Mouse (Mus musculus) liver, embryonic 14.5 days (tissue): ENCODE data around the gene Stag1.

Source experiments
- CTCF ChIP-seq: IDR thresholded peaks from 2 replicates; pipeline ENCODE4 v1.5.1; 2016; ENCODE audit warnings: antibody characterized with exemption, low read depth, control low read depth
- EP300 ChIP-seq: IDR thresholded peaks from 2 replicates; pipeline ENCODE4 v1.6.1; 2016; ENCODE audit warnings: antibody characterized with exemption, low read depth

GRCm38 (mm10) chr9:101005866-101006265, 408.3 kb downstream of the Stag1 start:
- TF ChIP-seq CTCF (no peak), EP300 (no peak)
